Mouse (Mus musculus) regulatory T cell (primary cell): ENCODE measurements at regions not wholly inside any gene's neighbourhood (a gene's known extent, or its start where the extent isn't known, plus 50 kb on each side); places are given as distances from the start of the nearest gene placed in this dataset.

Experiments used
- in situ Hi-C: fragments of 300-600 bp; cut with MboI, MseI; formaldehyde crosslinking; loops from one replicate; pipeline ENCODE4 v1.15.1; 2025; ENCODE audit warnings: high pct_unique_total_duplicates

- in situ Hi-C loops: no loop called here
Measured at GRCm38 (mm10) chr12:64788761-64789160, 128.9 kb upstream of the Gm527 start.

GRCm38 (mm10) chr12:64808492-64808891 is 109.2 kb upstream of the Gm527 start:
- in situ Hi-C loops: loop anchor here (25.0 kb wide), 1 partner anchor 1571 kb away; no protein-coding TSS in a partner anchor

- in situ Hi-C loops: loop anchor here (25.0 kb wide), 1 partner anchor 1573 kb away; no protein-coding TSS in a partner anchor
Measured at GRCm38 (mm10) chr12:64810081-64810480, 107.6 kb upstream of the Gm527 start.

- in situ Hi-C loops: loop anchor here (25.0 kb wide), 1 partner anchor 1579 kb away; no protein-coding TSS in a partner anchor
Measured at GRCm38 (mm10) chr12:64815871-64816270, 101.8 kb upstream of the Gm527 start.

GRCm38 (mm10) chr12:64817056-64817810 is 100.5 kb upstream of the Gm527 start:
- in situ Hi-C loops: loop anchor here (25.0 kb wide), 1 partner anchor 1580 kb away; no protein-coding TSS in a partner anchor

GRCm38 (mm10) chr12:64820722-64821121 is 97.0 kb upstream of the Gm527 start:
- in situ Hi-C loops: loop anchor here (25.0 kb wide), 1 partner anchor 1583 kb away; no protein-coding TSS in a partner anchor

- in situ Hi-C loops: no loop called here
Measured at GRCm38 (mm10) chr12:64829662-64830249, 88.0 kb upstream of the Gm527 start.

GRCm38 (mm10) chr12:64832313-64833151 is 85.2 kb upstream of the Gm527 start:
- in situ Hi-C loops: no loop called here

- in situ Hi-C loops: no loop called here
Measured at GRCm38 (mm10) chr12:64857709-64858108, 60.0 kb upstream of the Gm527 start.
